Mouse (Mus musculus): ENCODE measurements around the gene Vmn1r31. TPM values are rescaled to one million over a fixed set of nuclear protein-coding genes. Genes with fewer than 3 reads are reported as not detected.

The Vmn1r31 gene
- not detected in 2 replicates for polyA plus RNA-seq (2015; fragmentation: Nextera tagmentation; extraction: Ambion mirVana)

DNA sequence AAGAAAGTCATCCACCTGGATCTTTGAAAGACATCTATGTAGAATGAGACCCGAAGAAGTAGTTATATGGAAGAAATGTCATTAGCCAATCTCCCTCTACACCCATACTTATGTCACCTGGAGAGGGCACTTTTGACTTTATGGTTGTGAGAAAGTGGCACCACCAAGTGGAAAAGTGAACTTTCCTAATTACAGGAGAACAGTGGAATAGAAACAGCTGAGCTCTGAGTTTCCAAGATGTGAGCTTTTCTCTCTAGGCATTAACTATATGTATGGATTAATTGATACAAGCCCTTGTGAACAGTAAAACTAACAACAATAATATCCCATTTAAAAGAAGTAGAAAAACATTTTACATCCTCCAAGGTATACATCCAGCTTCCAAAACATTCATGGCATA, at the start of gene Vmn1r31:
Gene Vmn1r31, minus strand, starts transcription at position 101 of the 400 bp plus-strand sequence.
- no peak for DNase-seq (ENCODE audit: low spot score)

GRCm38 (mm10) chr6:58443285-58443684, 31.8 kb downstream of the Vmn1r31 start, which contains the start of gene Vmn1r30:
Vmn1r30 (minus strand) TSS chr6:58443385.
- DNase-seq (ENCODE audit: low spot score): no peak

Other genes starting within 250 kb of the Vmn1r31 start
- gene Vmn1r28, start 213.3 kb downstream of the Vmn1r31 start, polyA plus RNA-seq (2015; fragmentation: Nextera tagmentation; extraction: Ambion mirVana): not detected in 2 replicates
- not detected in 2 replicates for gene Vmn1r29, start 173.8 kb downstream of the Vmn1r31 start, polyA plus RNA-seq (2015; fragmentation: Nextera tagmentation; extraction: Ambion mirVana)
- not detected in 2 replicates for gene Vmn1r30, start 31.9 kb downstream of the Vmn1r31 start, polyA plus RNA-seq (2015; fragmentation: Nextera tagmentation; extraction: Ambion mirVana)
- gene Abcg2, start 109.2 kb upstream of the Vmn1r31 start, polyA plus RNA-seq (2015; fragmentation: Nextera tagmentation; extraction: Ambion mirVana): 14.1 and 18.3 TPM in 2 replicates